Mouse (Mus musculus) T-cell, adult 2 months (primary cell): ENCODE measurements around the gene Aktip.
A peak's percentile ranks its signal among the peaks of the same experiment; 100 is the strongest.

Experiments
- DNase-seq: peaks from one replicate; pipeline ENCODE4 v3.0.0; 2022; ENCODE audit warnings: low spot score

Gene Aktip

DNA sequence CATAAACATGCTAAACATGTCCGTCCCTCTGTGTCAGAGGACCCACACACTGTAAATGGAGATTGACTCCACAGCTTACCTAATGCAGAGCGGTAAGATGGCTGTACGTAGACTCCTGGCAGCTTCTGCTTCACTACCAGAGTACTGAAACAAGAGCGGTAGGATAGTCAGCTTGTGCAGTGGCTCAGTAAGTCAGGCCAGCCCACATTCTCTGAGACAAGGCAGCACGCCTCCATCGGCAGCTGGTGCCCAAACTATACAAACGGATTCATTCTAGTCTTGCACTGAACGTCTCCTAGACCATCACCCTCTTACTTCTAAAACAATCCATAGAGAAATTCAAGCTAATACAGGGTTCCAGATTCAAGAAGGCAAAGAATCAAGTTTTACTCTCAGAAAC is 73.0 kb downstream of the Aktip start:
- no peak for DNase-seq

DNA sequence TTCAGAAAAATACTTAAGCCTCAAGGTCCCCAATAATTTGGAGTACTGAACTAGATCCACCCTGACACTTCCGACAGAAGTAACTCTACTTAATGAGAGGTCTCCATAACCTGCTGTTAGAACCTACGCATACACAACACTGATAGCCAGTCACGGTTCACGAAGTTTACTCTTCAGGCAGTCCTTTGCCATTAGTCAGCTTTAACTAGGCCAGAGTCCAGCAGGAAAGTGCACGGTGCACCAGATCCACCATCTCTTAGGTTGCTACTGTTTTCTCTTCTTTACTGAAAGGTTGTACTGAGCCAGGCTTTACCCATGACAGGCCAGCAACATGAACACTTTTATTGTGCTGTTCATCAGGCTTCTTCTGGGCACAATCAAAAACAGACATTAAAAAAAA is 75.5 kb downstream of the Aktip start:
- DNase-seq, result no peak

DNA sequence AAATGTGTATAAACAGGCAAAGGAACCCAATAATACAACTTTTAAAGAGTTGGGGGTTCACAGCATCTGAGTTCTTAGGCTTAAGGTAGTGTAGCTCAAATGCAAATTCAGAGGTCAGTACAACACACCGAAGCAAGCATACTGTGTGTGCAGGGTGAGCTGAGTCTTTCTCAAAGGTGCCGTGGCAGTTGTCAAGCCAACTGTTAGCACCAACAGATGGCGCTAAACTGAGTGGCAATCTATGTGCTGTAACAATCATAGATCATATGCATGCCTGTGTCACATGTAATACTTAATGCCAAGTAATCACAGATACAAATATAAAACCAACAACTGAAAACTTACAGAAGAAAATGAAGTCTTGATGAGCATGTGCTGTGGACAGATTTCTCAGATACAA is 81.6 kb downstream of the Aktip start:
- DNase-seq, result no peak

DNA sequence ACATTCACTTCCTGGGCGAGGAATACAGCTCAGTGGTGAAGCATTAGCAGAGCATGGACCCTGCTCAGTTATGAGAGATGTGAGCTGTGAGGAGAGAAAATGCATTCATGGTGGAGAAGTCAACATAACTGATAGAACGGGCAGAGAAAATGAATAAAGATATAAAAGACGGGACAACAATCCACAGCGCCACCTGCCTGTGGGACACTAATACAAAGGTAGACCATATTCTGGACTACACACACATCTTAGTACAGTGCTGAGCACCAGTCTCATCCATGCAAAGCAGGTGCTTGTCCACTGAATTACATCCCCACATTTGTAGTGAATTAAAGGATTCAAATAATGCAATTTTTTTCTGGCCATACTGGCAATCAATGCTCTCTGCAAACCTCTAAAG is 82.2 kb downstream of the Aktip start:
- no peak for DNase-seq

DNA sequence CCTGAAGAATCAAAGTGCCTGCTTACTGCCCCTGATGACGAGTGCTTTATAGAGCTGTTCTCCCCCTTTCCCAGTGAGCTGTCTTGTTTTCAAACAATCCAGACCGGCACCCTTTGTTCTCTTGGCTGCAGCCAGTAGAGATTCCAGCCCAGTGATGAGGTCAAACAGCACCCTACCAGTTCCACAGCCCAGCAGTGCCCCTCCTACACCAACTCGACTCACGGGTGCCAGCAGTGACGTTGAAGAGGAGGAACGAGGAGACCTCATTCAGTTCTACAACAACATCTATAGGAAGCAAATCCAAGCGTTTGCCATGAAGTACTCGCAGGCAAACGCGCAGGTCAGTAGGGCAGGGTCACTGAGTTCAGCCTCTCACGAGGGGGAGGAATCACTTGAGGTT is 84.9 kb downstream of the Aktip start:
- no peak for DNase-seq

DNA sequence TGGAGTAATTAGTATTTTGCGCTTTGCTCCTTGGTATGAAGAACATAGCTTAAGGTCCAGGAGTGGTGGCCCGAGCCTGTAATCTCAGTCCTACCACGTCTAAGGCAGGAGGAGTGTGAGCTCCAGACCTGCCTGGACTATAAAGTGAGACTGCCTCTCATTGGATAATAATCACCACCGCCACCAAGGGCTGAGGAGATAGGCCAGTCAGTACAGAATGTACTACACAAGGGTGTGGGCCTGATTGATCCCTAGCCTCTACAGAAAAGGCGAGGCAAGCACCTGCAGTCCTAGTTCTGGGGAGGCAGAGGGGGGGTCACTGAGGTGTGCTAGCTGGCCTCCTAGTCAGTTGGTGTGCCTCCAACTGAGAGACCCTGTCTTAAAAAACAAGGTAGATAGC is 85.3 kb downstream of the Aktip start:
- no peak for DNase-seq

DNA sequence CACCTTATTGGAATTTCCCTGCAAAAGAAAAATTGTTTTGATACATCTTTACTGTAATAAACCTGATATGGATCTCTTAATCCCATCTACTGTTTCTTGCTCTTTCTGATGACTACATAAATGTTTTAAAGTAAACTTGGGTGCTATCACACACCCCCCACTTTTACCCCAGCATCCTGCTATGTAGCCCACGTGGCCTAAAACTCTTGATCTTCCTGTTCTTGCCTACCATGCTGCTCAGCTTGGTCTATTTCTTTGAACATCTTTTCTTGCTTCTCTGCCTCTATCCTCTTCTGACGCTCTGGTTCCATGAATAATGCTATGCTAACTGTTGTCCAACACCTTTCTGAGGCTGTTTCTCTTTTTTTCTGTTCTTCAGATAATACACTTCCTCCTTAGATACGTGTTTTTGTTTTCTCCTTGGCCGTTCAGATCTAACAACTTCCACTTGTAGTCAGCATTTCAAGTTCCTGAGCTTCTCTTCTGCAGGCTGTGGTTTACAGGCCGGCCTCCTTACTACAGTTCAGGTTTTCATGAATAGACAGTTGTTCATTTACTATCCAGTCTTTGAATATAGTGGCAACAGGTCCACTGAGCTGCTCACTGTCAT is 87.8 kb downstream of the Aktip start:
- peak; percentile 26 for DNase-seq

DNA sequence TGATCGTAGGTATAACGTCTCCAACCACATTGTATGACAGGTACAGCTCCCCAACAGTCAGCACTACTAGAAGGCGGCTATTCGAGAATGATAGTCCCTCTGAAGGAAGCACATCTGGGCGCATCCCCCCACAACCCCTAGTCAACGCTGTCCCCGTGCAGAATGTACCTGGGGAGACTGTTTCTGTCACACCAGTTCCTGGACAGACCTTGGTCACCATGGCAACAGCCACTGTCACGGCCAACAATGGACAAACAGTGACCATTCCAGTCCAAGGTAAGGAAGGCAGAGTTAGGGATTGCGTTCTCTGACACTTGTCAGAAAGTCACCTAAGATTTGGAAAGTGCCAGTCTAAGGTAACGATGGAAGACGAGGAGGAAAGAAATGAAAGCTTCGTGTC is 93.5 kb downstream of the Aktip start:
- no peak for DNase-seq

DNA sequence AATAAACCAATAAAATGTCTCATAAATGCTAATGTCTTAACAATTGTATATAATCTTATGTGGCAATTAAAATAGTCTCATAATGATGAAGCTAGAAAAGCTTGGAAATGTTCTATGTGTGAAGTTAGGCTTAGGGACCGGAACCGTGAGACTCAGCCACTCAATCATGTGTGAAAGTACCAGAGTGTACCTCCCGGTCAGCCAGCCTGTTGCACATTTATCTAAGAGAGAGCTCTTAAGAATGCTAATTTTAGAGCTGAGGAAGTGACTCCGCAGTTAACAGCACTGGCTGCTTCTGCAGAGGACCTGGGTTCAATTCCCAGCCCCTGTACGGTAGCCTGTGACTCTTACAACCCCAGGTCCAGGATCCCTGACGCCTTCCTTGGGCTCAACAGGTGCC is 101.7 kb downstream of the Aktip start:
- no peak for DNase-seq

DNA sequence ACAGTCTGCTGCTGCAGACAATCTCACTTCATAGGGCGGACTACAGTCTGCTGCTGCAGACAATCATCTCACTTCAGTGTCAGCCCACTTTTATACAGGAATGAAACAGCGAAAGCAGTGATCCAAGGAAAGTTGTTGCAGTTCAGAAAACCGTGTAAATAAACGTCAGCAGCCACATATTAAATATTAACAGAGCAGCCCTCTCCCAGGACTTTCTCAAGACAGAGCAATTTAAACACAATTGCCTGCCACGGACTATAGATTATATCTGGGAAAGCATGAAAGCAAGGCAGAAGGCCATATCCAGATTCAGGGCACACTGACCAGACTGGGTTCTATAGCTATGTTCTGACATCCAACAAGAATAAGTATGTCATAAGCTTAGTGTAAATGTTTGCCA is 105.6 kb downstream of the Aktip start:
- DNase-seq, result no peak

DNA sequence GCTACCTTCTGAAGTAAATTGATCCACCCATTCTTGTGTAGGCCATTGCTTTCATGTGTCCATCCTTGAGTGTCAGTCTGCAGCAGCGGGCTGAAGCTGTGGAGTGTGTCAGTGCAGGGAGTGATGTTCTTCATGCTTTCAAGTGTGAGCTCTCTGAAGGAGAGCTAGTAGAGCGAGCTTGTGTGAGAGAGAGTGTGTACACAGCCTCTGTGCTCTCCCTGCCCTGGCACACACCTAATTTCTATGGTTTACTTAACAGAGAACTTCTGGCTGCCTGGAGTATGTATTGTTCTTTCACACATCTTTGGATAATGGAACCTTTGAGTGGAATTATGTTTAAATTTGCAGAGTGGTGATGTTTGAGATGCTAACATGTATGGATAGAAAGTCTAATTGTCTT is 110.2 kb downstream of the Aktip start:
- DNase-seq, result no peak

DNA sequence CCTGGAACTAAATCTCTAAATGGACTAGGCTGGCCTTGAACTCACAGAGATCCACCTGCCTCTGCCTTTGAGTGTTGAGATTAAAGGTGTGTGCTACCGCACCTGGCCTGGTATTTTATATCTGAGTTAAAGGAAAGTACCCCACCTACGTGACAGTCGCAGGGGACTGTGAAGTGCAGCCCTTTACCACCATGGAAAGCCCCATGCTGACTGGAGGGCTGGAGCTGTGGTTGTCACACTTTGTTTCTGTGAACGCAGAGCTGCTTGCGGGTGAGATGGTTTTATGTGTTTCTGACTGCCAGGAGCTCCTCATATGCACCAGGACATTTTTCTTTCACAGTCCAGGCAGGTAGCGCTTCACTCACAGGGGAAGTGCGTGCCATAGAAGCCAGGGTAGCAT is 111.3 kb downstream of the Aktip start:
- no peak for DNase-seq

DNA sequence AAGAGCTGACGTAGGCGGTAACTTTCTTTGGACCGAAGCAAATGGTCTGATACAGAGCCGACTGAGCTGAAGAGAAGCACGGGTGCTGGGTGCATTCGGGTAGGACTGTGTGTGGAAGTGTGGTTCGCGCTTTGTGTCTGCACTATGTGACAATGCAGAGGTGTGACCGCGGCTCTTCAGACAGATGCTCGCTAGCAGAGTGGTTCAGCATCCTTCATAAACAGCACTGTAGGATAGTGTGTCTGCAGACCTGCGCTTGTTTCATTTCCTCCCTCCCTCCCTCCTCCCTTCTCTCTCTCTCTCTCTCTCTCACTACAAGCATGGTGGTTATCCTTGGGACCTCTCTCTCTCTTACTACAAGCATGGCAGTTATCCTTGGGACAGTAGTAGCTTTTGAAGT is 117.3 kb downstream of the Aktip start:
- DNase-seq, result peak; percentile 23

DNA sequence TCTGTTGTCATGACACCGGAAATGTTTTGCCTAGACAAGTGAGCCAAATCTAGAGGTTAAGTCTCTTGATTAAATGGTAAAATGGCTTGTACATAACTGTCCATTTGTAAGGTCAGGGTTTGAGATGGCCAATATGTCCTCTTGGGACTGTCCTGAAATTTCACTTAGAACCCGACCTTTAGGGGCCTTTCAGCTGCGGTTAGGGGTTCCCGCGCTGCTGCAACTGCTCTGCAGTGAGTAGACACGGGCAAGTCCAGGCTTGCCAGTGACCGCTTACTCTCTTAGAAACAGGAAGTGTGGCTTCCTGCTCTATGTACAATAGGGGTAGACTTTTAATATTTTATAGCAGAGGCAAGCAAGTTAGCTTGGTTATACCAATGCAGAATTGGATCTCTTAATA is 117.9 kb downstream of the Aktip start:
- no peak for DNase-seq

DNA sequence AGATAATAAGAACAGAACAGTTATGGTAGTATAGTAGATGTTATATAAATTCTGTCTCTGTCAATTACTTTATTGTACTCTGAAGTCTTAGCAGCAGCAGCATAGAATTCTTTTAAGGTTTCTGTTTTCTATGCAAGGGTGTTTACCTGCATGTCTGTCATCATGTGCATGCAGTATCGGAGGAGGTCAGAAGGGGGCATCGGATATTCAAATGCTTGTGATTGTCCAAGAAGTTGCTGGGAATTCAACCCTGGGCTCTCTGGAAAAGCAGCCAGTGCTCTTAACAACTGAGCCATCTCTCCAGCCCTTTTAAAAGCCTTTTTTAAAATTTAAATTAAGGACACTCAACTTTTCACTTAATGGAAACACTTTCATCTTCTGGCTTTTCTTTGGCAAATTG is 120.1 kb downstream of the Aktip start:
- no peak for DNase-seq

DNA sequence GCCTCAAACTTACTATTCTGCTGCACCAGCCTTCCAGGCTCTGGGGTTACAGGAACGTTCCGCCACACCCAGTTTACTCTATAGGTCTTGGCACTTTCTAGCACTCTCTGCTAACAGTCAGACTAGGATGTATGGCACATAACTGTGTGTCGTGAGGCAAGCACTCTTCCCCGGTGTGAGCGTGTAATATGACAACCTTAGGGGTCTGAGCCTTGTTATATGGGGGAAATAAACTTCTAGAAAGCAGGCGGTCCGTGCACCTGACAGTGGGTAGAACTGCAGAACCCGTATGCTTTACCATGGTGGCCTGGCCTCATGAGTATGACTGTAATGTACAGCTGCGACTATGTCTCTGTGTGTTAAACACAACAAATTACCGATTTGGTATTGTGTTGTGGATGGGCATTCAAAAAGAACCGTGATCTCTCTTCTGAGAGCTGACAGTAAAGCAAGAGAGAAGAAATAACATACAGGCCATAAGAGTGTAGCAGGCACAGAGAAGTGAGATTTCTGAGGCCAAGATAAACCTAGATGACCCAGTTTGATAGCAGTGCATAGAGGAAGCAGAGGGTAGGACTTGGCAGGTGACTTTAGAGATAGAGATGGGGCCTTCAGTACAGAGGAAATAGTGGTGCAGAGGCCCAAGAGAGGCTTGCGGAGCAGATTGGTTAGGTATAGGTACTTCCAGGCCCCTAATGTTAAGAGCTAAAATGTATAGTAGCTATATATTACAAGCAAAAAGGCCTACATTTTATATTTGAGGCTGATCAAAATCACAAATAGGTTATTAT is 122.5 kb downstream of the Aktip start:
- peak; percentile 16 for DNase-seq

DNA sequence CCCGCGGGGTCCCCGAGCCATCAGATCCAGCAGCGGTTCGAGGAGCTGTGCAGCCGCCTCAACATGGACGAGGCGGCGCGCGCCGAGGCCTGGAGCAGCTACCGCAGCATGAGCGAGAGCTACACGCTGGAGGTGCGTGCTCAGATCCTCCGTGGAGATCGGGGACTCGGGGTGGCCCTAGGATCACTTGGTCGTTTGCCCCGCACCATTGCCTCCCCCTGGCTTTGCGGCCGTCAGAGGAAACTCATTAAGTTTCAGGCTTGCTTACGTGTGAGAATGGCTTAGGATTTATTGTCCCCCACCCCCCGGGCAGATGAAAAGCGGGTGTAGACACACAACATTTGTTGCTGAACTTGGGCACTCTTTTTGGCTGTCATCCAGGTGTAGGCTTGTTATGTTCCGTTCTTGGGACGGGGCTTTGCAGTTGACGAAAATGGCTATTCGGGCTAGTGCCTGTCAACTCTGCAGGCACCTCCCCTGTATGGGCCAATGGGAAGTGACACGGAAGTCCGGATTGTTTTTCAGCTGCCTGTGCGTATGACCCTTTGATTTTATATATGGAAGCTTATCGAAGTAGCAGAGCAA is 129.4 kb downstream of the Aktip start:
- DNase-seq, result peak; percentile 92

DNA sequence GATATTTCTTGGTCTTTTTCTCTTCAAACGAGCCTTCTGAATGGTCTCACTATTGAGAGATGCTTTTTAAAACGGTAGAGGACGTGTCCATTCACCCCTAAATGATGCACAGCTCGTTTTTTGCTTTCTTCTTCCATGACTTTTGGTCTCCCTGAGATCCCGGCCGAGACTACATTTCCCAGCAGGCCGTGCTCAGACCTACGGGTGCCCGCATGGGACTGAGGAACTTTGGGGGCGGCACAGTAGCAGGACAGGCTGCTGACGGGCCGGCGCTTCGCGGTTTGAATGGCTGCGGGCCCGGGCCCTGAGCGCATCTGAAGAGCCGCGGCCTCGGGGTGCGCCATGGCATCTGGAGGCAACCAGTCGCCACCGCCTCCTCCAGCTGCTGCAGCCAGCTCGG is 129.9 kb downstream of the Aktip start, which contains the start of gene Rbl2:
Gene Rbl2, plus strand, starts transcription at position 224 of the 400 bp plus-strand sequence.
- DNase-seq, result peak; percentile 94

DNA sequence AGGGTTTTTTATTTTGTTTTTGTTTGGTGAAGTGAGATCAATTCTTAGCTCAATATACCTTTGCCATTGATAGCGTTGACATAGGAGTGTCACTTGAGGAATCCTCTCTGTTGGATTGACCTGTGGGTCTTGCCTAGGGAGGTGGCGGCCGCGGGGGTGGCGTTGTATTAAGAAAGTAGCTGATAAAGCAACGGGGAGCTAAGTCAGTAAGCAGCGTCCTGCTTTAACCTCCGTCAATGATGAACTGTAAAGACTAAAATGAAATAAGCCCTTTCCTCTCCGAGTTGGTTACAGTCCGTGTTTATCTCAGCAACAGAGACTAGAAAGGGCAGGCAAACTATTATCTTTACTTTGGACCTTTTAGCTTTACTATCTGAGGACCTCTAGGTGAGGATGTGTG is 130.4 kb downstream of the Aktip start:
- no peak for DNase-seq

DNA sequence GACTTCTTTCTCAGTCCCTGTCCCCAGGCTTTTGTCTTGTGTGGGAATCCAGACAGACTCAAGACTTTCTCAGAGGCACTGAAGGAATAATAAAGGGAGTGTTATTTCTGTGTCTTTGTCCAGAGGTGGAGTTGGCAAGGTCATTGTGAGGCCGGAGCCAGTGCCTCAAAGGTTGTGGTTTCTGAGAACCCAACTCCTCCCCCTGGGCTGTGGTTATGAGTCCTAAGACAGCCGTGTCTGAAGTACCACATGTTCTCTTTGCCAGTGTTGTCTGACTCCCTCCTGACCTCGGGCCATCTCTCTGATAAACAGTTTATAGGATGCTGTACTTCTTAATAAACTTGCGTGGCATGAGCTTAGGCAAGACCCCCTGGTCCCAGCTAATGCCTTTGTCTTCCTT is 134.6 kb downstream of the Aktip start:
- no peak for DNase-seq
